Mouse (Mus musculus) hindbrain, embryonic 12.5 days (tissue): ENCODE measurements at regions not wholly inside any gene's neighbourhood (a gene's known extent, or its start where the extent isn't known, plus 50 kb on each side); places are given as distances from the start of the nearest gene placed in this dataset.

Experiments used
- ATAC-seq: fragments of 200-750 bp; cut with Nextera tagmentation; 2 replicates; pipeline ENCODE4 v1.8.0; 2017; ENCODE audit warnings: moderate TSS enrichment; ENCODE audit not compliant: low FRiP score
- H3K27ac ChIP-seq: fragments of 300-500 bp; sonication (generic); 2 replicates; pipeline ENCODE4 v1.5.1; 2016; ENCODE audit warnings: mild to moderate bottlenecking
- H3K27me3 ChIP-seq: fragments of 300-500 bp; sonication (generic); 2 replicates; pipeline ENCODE4 v1.6.1; 2016; ENCODE audit warnings: mild to moderate bottlenecking
- H3K36me3 ChIP-seq: fragments of 300-500 bp; sonication (generic); 2 replicates; pipeline ENCODE4 v1.6.1; 2016; ENCODE audit warnings: mild to moderate bottlenecking
- H3K4me1 ChIP-seq: fragments of 300-500 bp; sonication (generic); 2 replicates; pipeline ENCODE4 v1.6.1; 2016
- H3K4me2 ChIP-seq: fragments of 300-500 bp; sonication (generic); replicated peaks from 2 replicates; pipeline ENCODE4 v1.6.1; 2016; ENCODE audit warnings: mild to moderate bottlenecking
- H3K4me3 ChIP-seq: fragments of 300-500 bp; sonication (generic); 2 replicates; pipeline ENCODE4 v1.5.1; 2016; ENCODE audit warnings: mild to moderate bottlenecking
- H3K9ac ChIP-seq: fragments of 300-500 bp; sonication (generic); 2 replicates; pipeline ENCODE4 v1.6.1; 2016; ENCODE audit warnings: mild to moderate bottlenecking, moderate library complexity
- H3K9me3 ChIP-seq: fragments of 300-500 bp; sonication (generic); replicated peaks from 2 replicates; pipeline ENCODE4 v1.6.1; 2016; ENCODE audit warnings: mild to moderate bottlenecking
- WGBS: fragments of 180-500 bp; shearing (Covaris S2); methylation state at CpG from one replicate; pipeline ENCODE4 v1.1.7; 2016; 5-methylcytosine and 5-hydroxymethylcytosine counted together

DNA sequence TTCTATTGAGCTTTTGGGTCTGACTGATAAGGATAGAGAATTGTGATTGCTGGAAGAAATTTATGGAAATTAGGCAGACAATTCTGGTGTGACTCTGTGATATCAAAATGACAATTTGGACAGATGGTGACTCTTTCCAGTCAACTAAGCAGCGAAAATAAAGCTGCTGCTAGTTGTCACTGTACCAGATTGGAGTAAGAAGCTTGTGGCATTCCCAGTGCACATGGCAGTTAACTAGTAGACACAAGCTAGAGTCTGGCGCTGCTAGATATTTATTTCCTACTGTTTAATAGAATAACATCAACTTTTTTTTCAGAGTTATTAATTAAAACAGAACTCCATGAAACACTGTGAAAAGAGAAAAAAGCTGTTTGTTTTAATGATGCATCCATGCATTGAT is 1432.9 kb upstream of the Sel1l start:
- no peak overlapping the region for H3K4me3 ChIP-seq
- no peaks in the 10 kb centered on the region for H3K27me3 ChIP-seq
- H3K9ac ChIP-seq, result no peak overlapping the region
- H3K27ac ChIP-seq, result no peak overlapping the region
- ATAC-seq, result no peak
- no peak overlapping the region for H3K4me2 ChIP-seq
- H3K9me3 ChIP-seq, result no peaks in the 10 kb centered on the region
- H3K36me3 ChIP-seq, result no peaks in the 10 kb centered on the region
- H3K4me1 ChIP-seq, result no peaks in the 10 kb centered on the region
- WGBS, result 75% methylated on average over 2 of the region's 2 CpGs

DNA sequence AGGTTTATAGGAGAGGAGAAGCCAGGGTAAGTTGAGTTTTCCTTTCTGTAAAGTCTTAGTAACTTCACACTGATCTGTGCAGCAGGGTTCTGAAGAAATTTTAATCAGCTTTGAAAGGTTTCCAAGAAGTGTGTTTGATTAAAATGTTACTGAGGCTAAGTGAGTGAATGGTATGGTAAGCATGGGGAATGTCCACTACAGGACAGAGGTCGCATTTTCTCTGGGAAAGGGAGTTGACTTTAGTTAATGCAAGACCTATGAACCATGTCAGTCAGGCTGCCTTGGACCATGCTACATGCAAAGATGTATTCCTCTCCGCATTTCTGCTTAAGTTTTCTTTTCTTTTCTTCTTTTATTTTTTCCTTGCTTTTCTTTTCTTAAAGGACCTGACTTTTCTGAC is 1424.7 kb upstream of the Sel1l start:
- H3K9ac ChIP-seq, result no peak overlapping the region
- no peaks in the 10 kb centered on the region for H3K9me3 ChIP-seq
- H3K4me3 ChIP-seq, result no peak overlapping the region
- no peaks in the 10 kb centered on the region for H3K36me3 ChIP-seq
- H3K27ac ChIP-seq, result no peak overlapping the region
- no peak overlapping the region for H3K4me2 ChIP-seq
- H3K4me1 ChIP-seq, result no peaks in the 10 kb centered on the region
- ATAC-seq, result no peak
- WGBS, result 76% methylated on average over 2 of the region's 2 CpGs
- no peaks in the 10 kb centered on the region for H3K27me3 ChIP-seq

DNA sequence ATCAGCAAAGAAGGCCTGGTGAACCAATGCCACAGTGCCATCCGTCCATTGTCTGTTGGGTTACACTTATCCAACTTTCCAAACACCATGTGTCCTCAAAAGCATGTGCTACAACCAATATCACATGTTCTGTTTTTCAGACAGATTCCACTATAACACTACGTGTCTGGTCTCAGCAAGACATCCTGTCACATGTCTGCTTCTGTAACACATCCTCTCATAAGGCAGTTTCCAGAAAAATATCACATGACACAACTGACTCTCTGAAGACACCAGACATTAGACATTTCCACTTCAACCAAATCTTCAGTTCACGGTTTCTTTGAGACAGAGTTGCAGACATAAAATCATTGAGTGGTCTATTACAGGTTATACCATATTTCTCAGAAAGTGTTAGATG is 1381.3 kb upstream of the Sel1l start:
- no peak overlapping the region for H3K4me3 ChIP-seq
- WGBS, result 82% methylated on average over 3 of the region's 3 CpGs
- no peak for ATAC-seq
- no peaks in the 10 kb centered on the region for H3K9me3 ChIP-seq
- H3K27me3 ChIP-seq, result no peaks in the 10 kb centered on the region
- H3K9ac ChIP-seq, result no peak overlapping the region
- H3K4me1 ChIP-seq, result no peaks in the 10 kb centered on the region
- no peak overlapping the region for H3K27ac ChIP-seq
- no peak overlapping the region for H3K4me2 ChIP-seq
- H3K36me3 ChIP-seq, result no peaks in the 10 kb centered on the region

DNA sequence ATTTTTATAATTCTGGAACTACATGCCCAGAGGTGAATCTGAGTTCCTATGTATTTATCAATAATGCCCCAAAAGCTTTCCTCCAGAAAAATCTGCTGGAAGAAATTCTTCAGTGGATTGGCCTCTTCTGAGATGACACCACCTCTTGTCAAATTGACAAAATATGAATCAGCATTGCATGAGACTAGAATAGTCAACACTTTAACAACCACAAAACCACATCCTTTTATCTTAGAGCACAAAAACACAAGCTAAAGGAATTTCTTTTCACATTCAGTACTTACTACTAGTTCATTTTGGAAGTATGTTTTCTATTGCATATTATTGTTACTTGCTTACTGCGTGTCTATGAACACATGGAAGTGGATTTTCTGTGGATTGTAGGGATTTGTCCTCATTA is 1377.9 kb upstream of the Sel1l start:
- Histone ChIP-seq H3K9ac (no peak overlapping the region), H3K36me3 (no peaks in the 10 kb centered on the region), H3K27ac (no peak overlapping the region), H3K9me3 (no peaks in the 10 kb centered on the region), H3K4me1 (no peaks in the 10 kb centered on the region), H3K4me2 (no peak overlapping the region), H3K4me3 (no peak overlapping the region), H3K27me3 (no peaks in the 10 kb centered on the region)
- no peak for ATAC-seq
- WGBS, result 95% methylated on average over 1 of the region's 1 CpGs

DNA sequence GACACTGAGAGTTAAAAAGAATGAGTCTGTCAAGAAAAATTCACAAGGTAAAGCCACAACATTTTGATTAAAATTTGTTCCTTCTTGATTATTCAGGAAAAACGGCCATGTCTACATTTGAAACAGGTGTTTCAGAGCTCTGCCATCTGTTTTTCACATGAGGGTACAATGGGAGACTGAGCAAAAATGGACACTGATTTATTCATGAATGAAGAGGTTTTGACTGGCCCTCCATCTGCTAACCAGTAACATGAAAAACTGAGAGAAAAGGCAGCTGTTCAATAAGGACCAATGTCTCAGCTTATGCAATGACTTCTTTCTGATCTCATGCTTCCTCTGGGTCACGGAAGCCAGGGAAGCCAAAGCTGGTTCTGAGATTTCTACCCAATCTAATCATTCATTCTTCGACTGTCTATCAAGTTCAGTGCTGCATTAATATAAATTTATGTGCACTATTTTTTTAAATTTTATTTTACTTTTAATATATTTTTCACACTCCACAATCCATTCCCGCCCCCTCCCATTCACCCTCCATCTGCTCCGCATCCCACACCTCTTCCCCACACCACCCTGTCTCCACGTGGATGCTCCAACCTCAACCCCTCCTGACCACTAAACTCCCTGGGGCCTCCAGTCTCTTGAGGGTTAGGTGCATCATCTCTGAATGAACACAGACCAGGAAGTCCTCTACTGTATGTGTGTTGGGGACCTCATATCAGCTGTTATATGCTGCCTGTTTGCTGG is 1372.4 kb upstream of the Sel1l start:
- Histone ChIP-seq H3K4me2 (no peak overlapping the region), H3K9ac (no peak overlapping the region), H3K27ac (no peak overlapping the region), H3K4me3 (no peak overlapping the region), H3K9me3 (no peaks in the 10 kb centered on the region), H3K36me3 (no peaks in the 10 kb centered on the region), H3K27me3 (no peaks in the 10 kb centered on the region), H3K4me1 (no peaks in the 10 kb centered on the region)
- whole genome bisulfite sequencing, result 68% methylated on average over 6 of the region's 6 CpGs
- ATAC-seq, result peak; percentile 85

DNA sequence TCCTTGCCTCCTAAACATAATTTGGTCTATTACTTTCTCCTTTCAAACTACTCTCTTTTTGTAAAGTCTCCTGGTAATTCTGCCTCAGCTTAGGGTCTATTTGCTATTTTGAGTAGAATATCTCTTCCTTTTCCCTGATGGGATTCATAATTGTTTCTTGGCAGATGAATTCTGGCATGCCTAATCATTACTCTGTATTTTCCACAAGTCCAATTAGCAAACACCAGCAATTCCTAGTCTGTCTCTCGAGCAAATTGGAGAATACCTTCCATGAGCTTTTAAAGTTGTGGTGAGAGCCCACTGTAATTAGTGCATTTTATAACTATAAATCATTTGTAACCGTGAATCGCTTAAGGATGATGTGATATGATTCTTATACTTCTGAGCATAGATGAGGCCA is 1358.6 kb upstream of the Sel1l start:
- Histone ChIP-seq H3K27me3 (no peaks in the 10 kb centered on the region; the same call in 1 of the 2 replicates), H3K9me3 (no peaks in the 10 kb centered on the region; the same call in 1 of the 2 replicates), H3K27ac (no peak overlapping the region), H3K4me3 (no peak overlapping the region), H3K36me3 (no peaks in the 10 kb centered on the region), H3K4me1 (no peaks in the 10 kb centered on the region), H3K9ac (no peak overlapping the region), H3K4me2 (no peak overlapping the region)
- ATAC-seq, result no peak
- WGBS, result 87% methylated on average over 3 of the region's 3 CpGs

DNA sequence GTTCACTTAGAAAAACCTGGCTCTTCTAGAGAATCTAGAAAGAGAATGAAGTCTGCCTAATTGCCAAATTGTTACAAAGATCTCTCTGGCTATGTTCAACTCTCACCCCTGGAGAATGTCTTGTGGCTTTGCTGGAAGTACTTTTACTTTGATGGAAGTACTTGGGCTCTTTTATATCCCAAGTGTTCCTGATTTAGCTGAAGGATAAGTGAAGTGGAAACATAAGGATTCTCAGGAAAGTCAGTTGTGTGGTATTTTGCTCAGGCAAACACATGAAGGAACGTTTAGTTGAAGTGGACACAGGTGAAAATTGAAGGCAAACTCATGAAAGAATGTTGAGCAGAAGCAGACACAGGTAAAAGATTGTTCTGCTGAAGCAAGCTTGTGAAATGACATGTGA is 1340.0 kb upstream of the Sel1l start:
- H3K4me1 ChIP-seq, result no peaks in the 10 kb centered on the region
- H3K36me3 ChIP-seq, result no peaks in the 10 kb centered on the region
- H3K27ac ChIP-seq, result no peak overlapping the region
- H3K9me3 ChIP-seq, result no peaks in the 10 kb centered on the region
- no peaks in the 10 kb centered on the region for H3K27me3 ChIP-seq
- 82% methylated on average over 1 of the region's 1 CpGs for WGBS
- no peak for ATAC-seq
- no peak overlapping the region for H3K4me2 ChIP-seq
- H3K9ac ChIP-seq, result no peak overlapping the region
- no peak overlapping the region for H3K4me3 ChIP-seq

DNA sequence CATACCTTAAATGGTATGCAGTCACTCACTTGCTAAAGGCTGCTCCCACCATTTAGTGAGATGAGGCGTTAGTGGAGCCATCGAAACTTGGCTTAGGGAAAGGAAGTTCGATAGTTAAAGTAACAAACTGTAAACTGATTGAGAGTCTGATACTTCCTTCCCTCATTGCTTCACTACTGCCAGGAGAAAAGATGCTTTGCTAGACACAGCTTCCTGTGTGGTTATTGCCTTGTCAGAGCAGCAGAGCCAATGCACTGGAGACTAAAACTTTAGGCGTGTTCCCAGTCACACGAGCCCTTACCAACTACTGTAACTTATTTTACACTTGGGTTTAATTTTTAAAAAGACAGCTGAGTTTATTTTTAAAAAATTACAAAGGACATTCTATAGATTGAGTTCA is 1324.8 kb upstream of the Sel1l start:
- Histone ChIP-seq H3K27me3 (no peaks in the 10 kb centered on the region), H3K9me3 (no peaks in the 10 kb centered on the region), H3K4me2 (no peak overlapping the region), H3K9ac (no peak overlapping the region), H3K4me3 (no peak overlapping the region), H3K36me3 (no peaks in the 10 kb centered on the region), H3K4me1 (no peaks in the 10 kb centered on the region), H3K27ac (no peak overlapping the region)
- 88% methylated on average over 5 of the region's 5 CpGs for whole genome bisulfite sequencing
- no peak for ATAC-seq

DNA sequence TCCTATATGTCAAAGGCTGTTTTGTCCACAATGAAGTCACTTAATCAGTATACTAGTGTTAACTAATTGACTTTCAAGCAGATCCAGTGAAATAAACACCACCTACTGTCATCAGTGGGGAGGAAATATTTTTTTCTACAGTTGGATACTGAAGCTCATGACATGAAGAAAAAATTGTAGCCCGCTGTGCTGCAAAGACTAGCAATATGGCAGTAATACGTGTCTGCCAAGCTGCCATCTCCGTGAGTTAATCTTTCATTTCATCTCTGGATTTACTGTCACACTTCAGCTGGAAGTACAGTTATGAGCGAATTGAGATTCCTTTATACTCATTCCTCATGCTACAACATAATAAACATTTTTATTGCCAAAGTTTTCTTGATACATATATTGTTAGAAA is 1311.3 kb upstream of the Sel1l start:
- Histone ChIP-seq H3K27me3 (no peaks in the 10 kb centered on the region), H3K4me2 (no peak overlapping the region), H3K27ac (no peak overlapping the region), H3K36me3 (no peaks in the 10 kb centered on the region), H3K9ac (no peak overlapping the region), H3K4me3 (no peak overlapping the region), H3K4me1 (no peaks in the 10 kb centered on the region), H3K9me3 (no peaks in the 10 kb centered on the region)
- 88% methylated on average over 4 of the region's 4 CpGs for WGBS
- no peak for ATAC-seq

DNA sequence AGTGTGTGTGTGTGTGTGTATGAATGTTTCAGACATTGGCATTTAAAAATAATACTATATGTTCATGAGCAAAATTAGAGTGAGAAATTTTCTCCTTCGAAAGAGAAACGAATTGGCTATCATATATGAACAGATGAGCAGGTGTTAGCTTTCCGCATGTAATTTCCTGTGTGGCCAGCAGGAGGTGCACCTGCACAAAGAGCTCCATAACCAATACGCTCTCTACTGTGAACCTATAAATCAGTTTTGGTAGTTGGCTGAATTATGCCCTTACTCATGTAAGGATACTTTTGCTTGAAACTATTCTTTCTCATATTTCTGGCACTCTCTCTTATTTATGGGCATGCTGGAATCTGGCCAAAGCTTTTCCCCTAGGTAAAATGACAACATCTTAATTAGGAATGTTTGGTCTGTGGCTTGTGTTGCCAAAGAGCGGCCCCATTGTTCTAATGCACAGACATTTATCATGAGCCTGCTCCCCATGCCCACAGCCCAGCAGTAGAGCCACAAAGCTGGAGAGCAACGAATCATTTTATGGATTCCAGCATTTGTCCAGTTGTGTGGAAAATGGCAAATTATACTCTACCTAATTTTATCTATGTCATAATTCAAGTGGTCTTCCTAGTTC is 1303.8 kb upstream of the Sel1l start:
- 53% methylated on average over 6 of the region's 6 CpGs for WGBS
- Histone ChIP-seq H3K27ac (no peak overlapping the region), H3K9me3 (no peaks in the 10 kb centered on the region), H3K9ac (no peak overlapping the region), H3K4me2 (no peak overlapping the region), H3K4me3 (no peak overlapping the region), H3K4me1 (no peaks in the 10 kb centered on the region), H3K27me3 (no peaks in the 10 kb centered on the region), H3K36me3 (no peaks in the 10 kb centered on the region)
- ATAC-seq, result no peak

DNA sequence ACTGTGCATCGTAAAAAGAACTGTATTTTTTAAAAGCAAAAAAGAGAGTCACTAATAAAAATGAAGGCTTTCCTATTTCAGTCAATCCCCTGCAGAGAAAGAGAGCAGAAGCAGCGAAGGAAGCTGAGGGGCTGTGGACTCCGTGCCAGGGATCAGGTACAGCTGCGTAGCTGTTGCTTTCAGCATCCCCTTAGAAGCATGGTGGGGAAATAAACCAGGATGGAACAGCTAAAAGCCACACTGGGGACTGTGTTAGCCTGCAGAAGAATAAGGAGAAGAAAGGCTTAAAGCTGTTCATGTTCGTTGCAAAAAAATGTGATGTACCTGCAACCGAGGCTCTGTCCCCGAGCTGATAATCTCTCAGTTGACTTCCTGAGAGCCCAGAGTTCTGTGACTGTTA is 1302.6 kb upstream of the Sel1l start:
- Histone ChIP-seq H3K27ac (no peak overlapping the region), H3K4me3 (no peak overlapping the region), H3K4me2 (no peak overlapping the region), H3K27me3 (no peaks in the 10 kb centered on the region), H3K9ac (no peak overlapping the region), H3K36me3 (no peaks in the 10 kb centered on the region), H3K4me1 (no peaks in the 10 kb centered on the region), H3K9me3 (no peaks in the 10 kb centered on the region)
- WGBS, result 77% methylated on average over 7 of the region's 7 CpGs
- no peak for ATAC-seq

DNA sequence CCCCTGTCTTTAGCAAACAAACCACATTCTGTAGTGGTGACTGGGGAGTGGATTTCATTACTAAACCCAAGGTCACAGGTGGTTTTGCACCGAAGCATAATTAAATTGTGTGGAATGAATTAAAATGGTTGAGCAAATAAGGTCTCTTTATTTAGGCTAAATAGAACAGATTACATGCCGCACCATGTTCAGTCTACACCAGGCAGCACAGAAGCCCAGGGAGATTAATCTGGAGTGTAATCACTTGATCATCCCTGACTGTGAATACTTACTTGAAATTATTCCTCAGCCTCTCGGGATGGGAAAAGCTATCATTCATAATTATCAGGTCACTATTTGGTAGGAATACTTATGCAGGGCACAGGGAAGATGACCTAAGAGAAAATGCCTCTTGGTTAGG is 1293.3 kb upstream of the Sel1l start:
- peak; percentile 32; the same call in 1 of the 2 replicates for ATAC-seq
- Histone ChIP-seq H3K36me3 (no peaks in the 10 kb centered on the region), H3K9me3 (no peaks in the 10 kb centered on the region), H3K4me3 (no peak overlapping the region), H3K4me2 (no peak overlapping the region), H3K9ac (no peak overlapping the region), H3K4me1 (no peaks in the 10 kb centered on the region), H3K27me3 (no peaks in the 10 kb centered on the region), H3K27ac (no peak overlapping the region)
- 66% methylated on average over 3 of the region's 3 CpGs for WGBS

DNA sequence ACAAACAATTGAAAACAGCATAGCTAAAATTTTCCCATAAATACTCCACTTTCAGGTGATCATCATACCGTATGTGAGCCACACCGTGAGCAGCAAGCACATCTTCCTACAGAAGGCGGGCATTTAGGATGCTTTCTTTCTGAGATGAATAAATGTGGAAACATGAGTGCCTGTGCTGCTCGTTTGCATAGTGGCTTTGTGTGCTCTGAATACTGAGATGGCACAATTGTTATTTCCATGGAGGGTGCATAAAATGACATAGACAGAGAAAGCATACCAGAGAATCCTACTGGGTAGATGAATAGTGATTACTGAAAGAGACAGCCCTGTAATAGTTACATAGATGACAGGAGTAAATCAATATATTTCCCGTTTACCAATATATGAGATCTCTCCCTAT is 1287.4 kb upstream of the Sel1l start:
- Histone ChIP-seq H3K4me2 (no peak overlapping the region), H3K36me3 (no peaks in the 10 kb centered on the region), H3K27ac (no peak overlapping the region), H3K4me3 (no peak overlapping the region), H3K27me3 (no peaks in the 10 kb centered on the region), H3K9ac (no peak overlapping the region), H3K4me1 (no peaks in the 10 kb centered on the region), H3K9me3 (no peaks in the 10 kb centered on the region)
- WGBS, result 53% methylated on average over 5 of the region's 5 CpGs
- peak; percentile 48; the same call in 1 of the 2 replicates for ATAC-seq
